Mouse (Mus musculus): ENCODE data around the gene Fgfr3.

Gene Fgfr3

GRCm38 (mm10) chr5:33697947-33698512, 23.4 kb upstream of the Fgfr3 start:
- no peak for DNase-seq (ENCODE audit: low spot score in 2 of 2)

- DNase-seq (ENCODE audit: low spot score in 2 of 2): no peak
Observed at GRCm38 (mm10) chr5:33698669-33699068, 22.8 kb upstream of the Fgfr3 start.

- DNase-seq (ENCODE audit: low spot score in 2 of 2): no peak
Observed at GRCm38 (mm10) chr5:33700010-33700409, 21.5 kb upstream of the Fgfr3 start.

- no peak for DNase-seq (ENCODE audit: low spot score in 2 of 2)
Observed at GRCm38 (mm10) chr5:33701832-33702231, 19.6 kb upstream of the Fgfr3 start.

- no peak for DNase-seq (ENCODE audit: low spot score in 2 of 2)
Observed at GRCm38 (mm10) chr5:33703999-33704398, 17.5 kb upstream of the Fgfr3 start.

- no peak for DNase-seq (ENCODE audit: low spot score in 2 of 2)
Observed at GRCm38 (mm10) chr5:33704945-33705611, 16.4 kb upstream of the Fgfr3 start.

- DNase-seq (ENCODE audit: low spot score in 2 of 2): no peak
Observed at GRCm38 (mm10) chr5:33705612-33706349, 15.7 kb upstream of the Fgfr3 start.

GRCm38 (mm10) chr5:33706350-33706629, 15.2 kb upstream of the Fgfr3 start:
- DNase-seq (ENCODE audit: low spot score in 2 of 2): no peak

- no peak for DNase-seq (ENCODE audit: low spot score in 2 of 2)
Observed at GRCm38 (mm10) chr5:33707163-33707562, 14.3 kb upstream of the Fgfr3 start.

GRCm38 (mm10) chr5:33709037-33709436, 12.4 kb upstream of the Fgfr3 start:
- DNase-seq (ENCODE audit: low spot score in 2 of 2): no peak

- DNase-seq (ENCODE audit: low spot score in 2 of 2): peak in 1 of 2 experiments; percentile 70
Observed at GRCm38 (mm10) chr5:33712550-33712949, 8.9 kb upstream of the Fgfr3 start.

GRCm38 (mm10) chr5:33715182-33715581, 6.3 kb upstream of the Fgfr3 start:
- no peak for DNase-seq (ENCODE audit: low spot score in 2 of 2)

GRCm38 (mm10) chr5:33716467-33716866, 5.0 kb upstream of the Fgfr3 start:
- no peak for DNase-seq (ENCODE audit: low spot score in 2 of 2)

- DNase-seq (ENCODE audit: low spot score in 2 of 2): no peak
Observed at GRCm38 (mm10) chr5:33718460-33718859, 3.0 kb upstream of the Fgfr3 start.

GRCm38 (mm10) chr5:33720852-33721490, 503 bp upstream of the Fgfr3 start:
- no peak for DNase-seq (ENCODE audit: low spot score in 2 of 2)

GRCm38 (mm10) chr5:33722266-33723018, 968 bp downstream of the Fgfr3 start:
- no peak for DNase-seq (ENCODE audit: low spot score in 2 of 2)

GRCm38 (mm10) chr5:33723019-33723640, 1.7 kb downstream of the Fgfr3 start:
- DNase-seq (ENCODE audit: low spot score in 2 of 2): no peak

- DNase-seq (ENCODE audit: low spot score in 2 of 2): no peak
Observed at GRCm38 (mm10) chr5:33723641-33724465, 2.4 kb downstream of the Fgfr3 start.

GRCm38 (mm10) chr5:33726081-33726647, 4.7 kb downstream of the Fgfr3 start:
- DNase-seq (ENCODE audit: low spot score in 2 of 2): no peak

- DNase-seq (ENCODE audit: low spot score in 2 of 2): no peak
Observed at GRCm38 (mm10) chr5:33726891-33727290, 5.4 kb downstream of the Fgfr3 start.

Data from urinary bladder, adult 18-20 months (tissue).